Mouse (Mus musculus) forebrain, embryonic 13.5 days (tissue): ENCODE measurements around the gene Senp1. TPM values are rescaled to one million over a fixed set of nuclear protein-coding genes. Genes with fewer than 3 reads are reported as not detected.
A peak's percentile ranks its signal among the peaks of the same experiment; 100 is the strongest.

Experiments
- ATAC-seq: fragments of 200-750 bp; cut with Nextera tagmentation; 2 replicates; pipeline ENCODE4 v1.8.0; 2017
- H3K27ac ChIP-seq: fragments of 300-500 bp; sonication (generic); 2 replicates; pipeline ENCODE4 v1.5.1; 2015; ENCODE audit warnings: inconsistent platforms, mild to moderate bottlenecking, moderate library complexity
- H3K27me3 ChIP-seq: fragments of 300-500 bp; sonication (generic); 2 replicates; pipeline ENCODE4 v1.6.1; 2015; ENCODE audit warnings: mild to moderate bottlenecking, inconsistent platforms
- H3K36me3 ChIP-seq: fragments of 300-500 bp; sonication (generic); 2 replicates; pipeline ENCODE4 v1.6.1; 2015; ENCODE audit warnings: mild to moderate bottlenecking, inconsistent platforms; ENCODE audit not compliant: poor library complexity, severe bottlenecking
- H3K4me1 ChIP-seq: fragments of 300-500 bp; sonication (generic); 2 replicates; pipeline ENCODE4 v1.6.1; 2015; ENCODE audit warnings: inconsistent platforms
- H3K4me2 ChIP-seq: fragments of 300-500 bp; sonication (generic); 2 replicates; pipeline ENCODE4 v1.6.1; 2015; ENCODE audit warnings: inconsistent platforms, mild to moderate bottlenecking, moderate library complexity
- H3K4me3 ChIP-seq: fragments of 300-500 bp; sonication (generic); 2 replicates; pipeline ENCODE4 v1.5.1; 2015; ENCODE audit warnings: mild to moderate bottlenecking, inconsistent platforms
- H3K9ac ChIP-seq: fragments of 300-500 bp; sonication (generic); 2 replicates; pipeline ENCODE4 v1.6.1; 2015; ENCODE audit warnings: mild to moderate bottlenecking, inconsistent platforms
- H3K9me3 ChIP-seq: fragments of 300-500 bp; sonication (generic); replicated peaks from 2 replicates; pipeline ENCODE4 v1.6.1; 2016; ENCODE audit warnings: inconsistent platforms
- WGBS: fragments of 180-500 bp; shearing (Covaris S2); methylation state at CpG from one replicate; pipeline ENCODE4 v1.1.7; 2015; 5-methylcytosine and 5-hydroxymethylcytosine counted together
- polyA plus RNA-seq: library from polyadenylated mRNA; unstranded; fragments of >200 nt; fragmentation: Nextera tagmentation; extraction: Ambion mirVana; gene quantifications from 2 replicates; pipeline ENCODE4 v1.2.1, GENCODE M21; 2015

Senp1 gene
- polyA plus RNA-seq, 1 experiment from 2014 or later, result 26.7 TPM

DNA sequence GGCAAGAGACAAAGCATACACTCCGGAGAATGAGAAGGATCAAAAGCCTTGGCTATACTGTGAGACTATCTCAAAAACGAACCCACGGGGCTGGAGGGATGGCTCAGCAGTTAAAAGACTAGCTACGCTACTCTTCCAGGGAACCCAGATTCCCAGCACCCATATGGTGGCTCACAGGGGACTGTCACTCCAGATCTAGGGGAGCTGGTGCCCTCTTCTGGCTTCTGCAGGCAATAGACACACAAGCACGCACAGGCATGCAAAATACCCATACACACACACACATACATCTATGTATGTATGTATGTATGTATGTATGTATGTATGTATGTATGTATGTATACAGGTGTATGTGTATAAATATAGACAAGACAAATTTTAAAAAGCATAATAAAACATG is 57.0 kb downstream of the Senp1 start:
- no peak for ATAC-seq
- WGBS, result 97% methylated on average over 5 of the region's 5 CpGs
- H3K4me2 ChIP-seq, result no peak overlapping the region

DNA sequence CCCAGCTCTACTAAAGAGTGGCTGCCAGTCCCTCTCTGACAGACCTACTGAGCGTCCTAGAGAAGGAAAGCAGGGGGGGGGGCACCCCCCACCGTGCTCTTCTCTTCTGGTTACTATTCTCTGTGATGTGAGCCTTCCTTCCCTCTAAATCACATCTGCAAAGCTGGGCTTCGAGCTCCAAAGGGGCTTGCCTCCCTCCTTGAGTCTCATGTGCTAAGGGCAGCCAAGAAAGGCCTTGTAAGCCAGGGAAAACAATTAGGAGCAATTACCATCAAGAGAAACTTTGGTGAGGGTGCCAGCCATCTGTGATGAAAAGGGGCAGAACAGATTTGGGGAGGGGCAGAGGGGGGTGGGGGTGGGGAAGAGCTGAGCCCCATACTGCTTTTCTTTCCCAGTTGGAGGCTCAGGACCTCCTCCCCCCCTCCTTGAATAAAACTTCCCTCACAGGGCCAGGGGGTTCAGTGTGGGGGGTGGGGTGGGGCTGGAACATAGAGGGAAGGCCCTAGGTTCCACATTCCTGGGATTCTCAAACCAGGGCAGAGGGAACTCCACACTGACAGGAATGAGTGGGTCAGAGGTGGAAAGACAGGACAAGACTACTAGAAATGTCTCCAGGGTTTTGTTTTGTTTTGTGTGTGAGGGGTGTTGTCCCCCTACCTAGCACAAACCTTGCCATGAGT is 58.3 kb downstream of the Senp1 start:
- no peak overlapping the region for H3K4me2 ChIP-seq

More for the DNA sequence above, 57.0 kb downstream of the Senp1 start:
- Histone ChIP-seq H3K9ac (no peak overlapping the region), H3K9me3 (no peaks in the 10 kb centered on the region), H3K4me3 (no peak overlapping the region), H3K27ac (no peak overlapping the region), H3K27me3 (no peaks in the 10 kb centered on the region), H3K4me1 (peaks cover 22% of the 10 kb centered on the region), H3K36me3 (peaks cover 64% of the 10 kb centered on the region)

DNA sequence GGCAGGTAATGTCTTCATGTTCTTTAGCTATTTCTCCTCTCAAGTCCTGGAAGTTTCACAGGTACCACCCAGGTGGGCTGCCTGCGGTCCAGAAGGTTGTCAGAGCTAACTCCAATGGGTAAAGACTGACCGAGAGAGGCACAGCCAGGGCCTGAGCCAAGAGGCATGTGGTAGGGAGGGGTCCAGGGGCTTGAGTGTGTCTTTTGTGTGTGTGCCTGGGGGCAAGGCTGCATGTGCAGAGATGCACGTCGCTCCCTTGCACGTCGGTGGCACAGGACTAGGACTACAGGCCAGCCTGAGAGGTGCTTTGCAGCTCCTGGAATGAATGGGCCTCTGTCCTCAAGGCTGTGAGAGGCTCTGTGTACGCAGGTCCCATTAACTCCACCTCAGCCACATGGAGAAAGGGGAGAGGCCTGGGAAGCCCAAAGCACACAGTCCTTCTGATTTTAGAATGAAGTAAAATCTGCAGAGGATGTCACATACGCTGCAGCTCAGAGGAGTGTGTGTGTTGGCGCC is 60.3 kb downstream of the Senp1 start:
- 65% methylated on average over 9 of the region's 9 CpGs for WGBS
- peaks cover 30% of the 10 kb centered on the region for H3K4me1 ChIP-seq
- no peak for ATAC-seq

More for the DNA sequence above, 58.3 kb downstream of the Senp1 start:
- Histone ChIP-seq H3K27me3 (no peaks in the 10 kb centered on the region), H3K36me3 (peaks cover 50% of the 10 kb centered on the region), H3K27ac (peak overlapping the region; percentile 15; the same call in 1 of the 2 replicates), H3K4me1 (peaks cover 22% of the 10 kb centered on the region), H3K9ac (no peak overlapping the region), H3K9me3 (no peaks in the 10 kb centered on the region), H3K4me3 (no peak overlapping the region)
- 2% methylated on average over 3 of the region's 3 CpGs for WGBS
- ATAC-seq, result peak; percentile 74

DNA sequence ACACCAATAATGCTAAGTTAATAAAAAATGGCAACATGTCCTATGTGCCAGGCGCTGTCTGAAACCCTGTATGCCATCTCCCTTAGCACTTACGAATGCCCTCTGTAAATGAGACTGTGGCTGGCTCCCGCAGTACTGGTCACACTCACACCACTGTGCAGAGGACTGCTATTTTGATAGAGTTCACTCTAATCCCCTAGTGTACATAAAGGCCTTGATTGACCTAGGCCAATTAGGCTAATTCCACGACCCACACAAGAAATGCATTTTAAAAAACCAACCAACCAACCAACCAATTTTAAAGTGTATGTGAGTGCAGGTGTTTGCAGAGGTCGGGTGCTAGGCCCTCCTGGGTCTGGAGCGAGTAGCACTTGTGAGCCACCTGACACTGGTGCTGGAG is 63.7 kb downstream of the Senp1 start:
- no peak overlapping the region for H3K4me3 ChIP-seq
- ATAC-seq, result no peak

More for the DNA sequence above, 60.3 kb downstream of the Senp1 start:
- Histone ChIP-seq H3K9ac (no peak overlapping the region), H3K4me2 (no peak overlapping the region), H3K9me3 (no peaks in the 10 kb centered on the region), H3K27ac (no peak overlapping the region), H3K36me3 (peaks cover 32% of the 10 kb centered on the region), H3K27me3 (no peaks in the 10 kb centered on the region), H3K4me3 (no peak overlapping the region)

DNA sequence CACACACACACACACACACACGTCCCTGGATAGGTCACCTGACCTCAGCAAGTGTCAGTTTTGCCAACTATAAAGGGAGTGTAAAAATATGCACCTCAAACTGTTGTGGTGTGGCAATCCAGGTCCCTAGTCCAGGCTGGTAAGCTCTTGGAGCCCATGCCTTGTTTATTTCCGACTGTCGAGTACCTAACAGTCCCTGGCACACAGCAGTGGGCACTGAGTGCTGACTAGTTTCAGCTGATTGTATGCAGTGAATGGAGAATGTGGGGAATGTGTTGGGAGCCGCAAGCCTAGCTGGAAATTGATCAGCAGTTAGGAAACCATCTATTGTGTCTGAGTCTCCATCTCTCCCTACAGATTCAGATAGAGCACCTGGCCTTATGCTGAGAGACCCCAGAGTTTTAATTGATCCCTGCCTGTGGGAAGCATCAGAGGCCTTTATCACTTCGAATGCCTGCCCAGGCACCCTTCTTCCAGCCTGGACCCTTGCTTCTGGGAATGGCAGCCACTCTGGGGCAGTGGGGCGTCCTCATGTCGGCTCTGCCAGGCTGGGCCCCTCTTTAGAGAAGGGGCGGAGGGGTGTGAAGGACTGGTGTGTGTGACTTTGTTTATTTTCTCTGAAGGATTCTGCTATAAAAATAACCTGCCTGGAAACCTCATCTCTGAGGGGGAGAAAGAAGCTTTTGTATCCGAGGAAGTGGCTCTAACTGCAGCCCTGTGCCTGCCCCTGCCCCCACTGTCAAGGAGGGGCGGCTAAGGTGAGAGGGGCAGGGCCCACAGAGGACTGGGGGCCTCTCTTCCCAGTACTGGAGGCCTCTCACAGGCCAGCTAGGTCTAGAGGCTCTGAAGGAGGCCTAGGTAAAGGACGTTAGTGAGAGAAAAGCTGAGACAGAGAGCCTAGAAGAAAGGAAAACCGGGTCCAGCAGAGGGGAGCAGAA is 66.3 kb downstream of the Senp1 start:
- Histone ChIP-seq H3K9me3 (no peaks in the 10 kb centered on the region), H3K36me3 (0 out of 2 replicates have a peak, but pooled peaks cover under 1% of the 10 kb centered on the region), H3K4me1 (peaks cover 33% of the 10 kb centered on the region), H3K27ac (no peak overlapping the region), H3K4me3 (no peak overlapping the region), H3K27me3 (no peaks in the 10 kb centered on the region; the same call in 1 of the 2 replicates), H3K4me2 (no peak overlapping the region), H3K9ac (peak overlapping the region; percentile 38)
- no peak for ATAC-seq
- WGBS, result 29% methylated on average over 12 of the region's 12 CpGs

More for the DNA sequence above, 63.7 kb downstream of the Senp1 start:
- Histone ChIP-seq H3K9ac (no peak overlapping the region), H3K36me3 (0 out of 2 replicates have a peak, but pooled peaks cover 6% of the 10 kb centered on the region), H3K9me3 (no peaks in the 10 kb centered on the region), H3K4me1 (peaks cover 45% of the 10 kb centered on the region), H3K27ac (no peak overlapping the region), H3K4me2 (no peak overlapping the region), H3K27me3 (no peaks in the 10 kb centered on the region; the same call in 1 of the 2 replicates)
- 31% methylated on average over 6 of the region's 6 CpGs for WGBS

DNA sequence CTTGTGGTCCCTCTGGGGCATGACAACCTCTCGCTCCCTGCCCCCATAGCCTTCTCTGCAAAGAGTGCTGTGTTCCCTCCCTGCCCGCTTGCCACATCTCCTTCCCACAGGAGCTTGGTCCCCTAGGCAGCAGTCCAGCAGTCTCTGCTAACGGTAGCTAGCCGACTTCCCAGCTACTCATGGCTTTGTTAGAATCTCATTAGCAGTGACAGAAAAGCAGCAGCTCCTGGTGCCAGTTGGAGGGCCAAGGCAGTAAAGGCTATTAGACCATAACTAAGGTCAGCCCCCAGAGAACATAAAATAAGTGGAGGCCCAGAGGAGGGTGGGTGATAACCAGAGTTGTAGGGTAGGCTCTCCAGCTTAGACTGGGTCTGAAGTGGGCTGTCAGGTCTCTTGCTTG is 67.9 kb downstream of the Senp1 start:
- Histone ChIP-seq H3K36me3 (no peaks in the 10 kb centered on the region), H3K4me2 (no peak overlapping the region), H3K9me3 (no peaks in the 10 kb centered on the region), H3K27me3 (no peaks in the 10 kb centered on the region; the same call in 1 of the 2 replicates), H3K27ac (no peak overlapping the region; the same call in 1 of the 2 replicates), H3K4me1 (peaks cover 33% of the 10 kb centered on the region), H3K9ac (no peak overlapping the region), H3K4me3 (no peak overlapping the region)
- WGBS, result 28% methylated on average over 4 of the region's 4 CpGs
- ATAC-seq, result no peak

DNA sequence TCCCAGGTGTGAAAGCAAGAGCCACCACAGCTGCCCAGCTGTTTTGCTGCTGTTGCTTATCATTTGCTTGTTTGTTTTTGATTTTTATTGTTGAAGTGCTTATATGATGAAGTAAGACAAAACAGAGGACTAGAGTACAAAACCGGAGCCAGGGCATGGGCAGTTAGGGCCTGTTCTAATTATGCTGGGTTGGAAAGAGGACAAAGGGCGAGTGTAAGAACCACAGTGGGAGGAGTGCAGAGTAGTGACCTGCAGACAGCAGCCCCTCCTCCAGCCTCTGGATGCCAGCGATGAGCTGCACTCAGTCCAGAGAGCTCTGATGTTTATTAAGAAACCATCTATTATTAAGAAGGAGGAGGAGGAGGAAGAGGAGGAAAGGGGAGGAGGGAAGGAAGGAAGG is 70.4 kb downstream of the Senp1 start:
- ATAC-seq, result no peak
- Histone ChIP-seq H3K36me3 (no peaks in the 10 kb centered on the region), H3K4me1 (peaks cover 24% of the 10 kb centered on the region), H3K27me3 (no peaks in the 10 kb centered on the region; the same call in 1 of the 2 replicates), H3K9me3 (no peaks in the 10 kb centered on the region), H3K9ac (no peak overlapping the region), H3K4me2 (no peak overlapping the region), H3K4me3 (no peak overlapping the region), H3K27ac (no peak overlapping the region)
- 22% methylated on average over 3 of the region's 3 CpGs for WGBS

DNA sequence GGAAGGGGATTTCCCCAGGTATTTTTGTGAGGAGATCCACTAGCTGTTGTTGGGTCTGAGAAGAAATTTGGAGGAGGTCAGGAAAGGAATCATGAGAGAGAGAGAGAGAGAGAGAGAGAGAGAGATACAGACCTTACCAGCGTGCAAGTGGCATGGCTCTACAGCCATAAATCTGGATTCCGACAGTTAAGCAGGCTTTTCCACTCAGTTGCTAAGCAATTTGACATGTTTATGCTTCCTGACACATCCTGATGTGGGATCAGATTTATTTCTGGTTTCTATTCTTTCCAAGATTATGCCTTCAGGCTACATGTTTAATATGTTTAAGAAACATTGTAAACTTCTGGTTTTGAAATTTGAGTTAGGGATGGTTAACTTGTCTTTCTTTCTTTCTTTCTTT is 71.7 kb downstream of the Senp1 start:
- WGBS, result 68% methylated on average over 2 of the region's 2 CpGs
- H3K4me1 ChIP-seq, result peaks cover 12% of the 10 kb centered on the region
- H3K4me2 ChIP-seq, result no peak overlapping the region
- H3K9ac ChIP-seq, result no peak overlapping the region
- no peaks in the 10 kb centered on the region for H3K36me3 ChIP-seq
- H3K9me3 ChIP-seq, result no peaks in the 10 kb centered on the region
- no peak overlapping the region for H3K27ac ChIP-seq
- H3K4me3 ChIP-seq, result no peak overlapping the region
- no peak for ATAC-seq
- no peaks in the 10 kb centered on the region; the same call in 1 of the 2 replicates for H3K27me3 ChIP-seq

DNA sequence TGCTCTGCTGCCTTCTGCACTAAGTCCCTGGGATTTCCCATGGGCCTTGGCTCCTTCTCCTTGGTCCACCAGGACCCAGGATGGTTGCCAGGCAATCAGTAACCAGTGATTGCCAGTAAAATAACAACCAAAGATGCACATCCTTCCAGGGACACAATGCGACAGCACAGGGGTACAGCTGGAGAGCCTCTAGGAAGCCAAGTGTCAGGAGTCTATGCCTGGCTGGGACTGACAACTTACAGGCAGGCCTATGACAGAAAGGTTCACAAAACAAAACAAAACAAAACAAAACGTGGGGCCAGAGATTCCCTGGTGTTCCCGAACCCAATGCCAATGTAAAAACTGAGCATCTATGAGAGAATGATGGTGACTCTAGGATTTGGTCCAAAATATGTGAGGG is 74.5 kb downstream of the Senp1 start:
- H3K27ac ChIP-seq, result no peak overlapping the region
- H3K4me3 ChIP-seq, result no peak overlapping the region
- no peak overlapping the region for H3K9ac ChIP-seq
- no peaks in the 10 kb centered on the region for H3K27me3 ChIP-seq
- no peaks in the 10 kb centered on the region for H3K4me1 ChIP-seq
- WGBS, result 68% methylated on average over 3 of the region's 3 CpGs
- no peaks in the 10 kb centered on the region for H3K36me3 ChIP-seq
- no peaks in the 10 kb centered on the region for H3K9me3 ChIP-seq
- no peak overlapping the region for H3K4me2 ChIP-seq
- ATAC-seq, result no peak

DNA sequence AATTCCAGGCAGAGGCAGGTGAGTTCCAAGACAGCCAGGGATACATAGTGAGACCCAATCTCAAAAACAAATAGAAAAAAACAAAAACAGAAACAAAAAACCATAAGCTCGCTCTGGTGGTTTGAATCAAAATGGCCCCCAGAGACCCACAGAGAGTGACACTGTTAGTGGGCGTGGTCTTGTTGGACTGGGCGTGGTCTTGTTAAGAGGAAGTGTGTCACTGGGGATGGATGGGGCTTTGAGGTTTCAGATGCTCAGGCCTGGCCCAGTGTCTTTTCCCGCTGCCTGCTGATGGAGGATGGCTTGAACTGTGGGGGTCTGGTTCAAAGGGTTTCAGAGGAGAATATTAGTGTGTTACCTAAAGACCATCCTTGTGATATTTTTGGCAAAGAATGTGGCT is 75.6 kb downstream of the Senp1 start:
- no peaks in the 10 kb centered on the region for H3K9me3 ChIP-seq
- no peaks in the 10 kb centered on the region for H3K36me3 ChIP-seq
- H3K4me2 ChIP-seq, result no peak overlapping the region
- ATAC-seq, result no peak
- WGBS, result 88% methylated on average over 4 of the region's 4 CpGs
- no peak overlapping the region for H3K9ac ChIP-seq
- H3K4me3 ChIP-seq, result no peak overlapping the region
- H3K27me3 ChIP-seq, result no peaks in the 10 kb centered on the region
- H3K4me1 ChIP-seq, result no peaks in the 10 kb centered on the region
- H3K27ac ChIP-seq, result no peak overlapping the region

DNA sequence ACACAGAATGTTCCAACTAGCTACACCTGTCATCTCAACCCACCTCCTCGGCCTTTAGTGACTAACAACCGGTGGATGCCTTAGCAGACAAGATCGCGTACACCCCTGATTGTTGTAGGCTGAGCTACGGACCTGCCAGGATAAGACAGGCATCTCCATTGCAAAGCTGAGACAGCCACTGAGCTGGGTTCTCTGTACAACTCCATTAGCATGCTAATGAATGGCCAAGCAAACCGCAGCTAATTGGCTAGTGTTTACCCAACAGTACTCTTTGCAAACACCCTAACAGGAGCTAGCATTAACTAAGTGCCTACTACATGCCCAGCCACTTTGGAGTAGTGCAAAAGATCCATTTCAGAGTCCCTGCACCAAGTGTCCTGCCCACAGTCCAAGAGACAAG is 80.7 kb downstream of the Senp1 start:
- H3K9me3 ChIP-seq, result no peaks in the 10 kb centered on the region
- ATAC-seq, result peak; percentile 55; the same call in 1 of the 2 replicates
- peaks cover 6% of the 10 kb centered on the region; the same call in 1 of the 2 replicates for H3K4me1 ChIP-seq
- H3K36me3 ChIP-seq, result no peaks in the 10 kb centered on the region
- 0 out of 2 replicates have a peak overlapping the region, but pooled peaks have one; percentile 21 for H3K9ac ChIP-seq
- H3K4me3 ChIP-seq, result no peak overlapping the region
- no peak overlapping the region for H3K27ac ChIP-seq
- 34% methylated on average over 6 of the region's 6 CpGs for WGBS
- H3K4me2 ChIP-seq, result 0 out of 2 replicates have a peak overlapping the region, but pooled peaks have one; percentile 20
- H3K27me3 ChIP-seq, result peaks cover 14% of the 10 kb centered on the region; the same call in 1 of the 2 replicates

DNA sequence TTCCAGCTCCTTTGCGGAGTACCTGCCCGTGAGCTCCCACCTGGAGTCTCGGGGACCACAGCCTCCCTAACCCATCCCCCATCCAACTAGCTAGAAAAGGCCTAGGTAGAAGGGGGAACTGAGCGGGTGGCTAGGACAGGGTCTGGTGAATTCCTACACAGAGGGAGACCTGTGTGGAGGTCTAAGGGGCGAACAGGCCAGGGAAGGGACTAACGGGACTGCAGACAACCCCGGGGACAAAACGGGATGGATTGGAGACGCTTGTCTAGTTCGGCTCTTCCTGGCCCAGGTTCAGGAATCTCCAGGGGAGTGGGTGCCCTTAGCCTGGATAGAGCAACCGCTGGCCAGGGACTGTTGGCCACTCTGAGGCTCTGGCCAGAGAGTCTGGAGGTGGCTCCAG is 88.4 kb downstream of the Senp1 start:
- H3K36me3 ChIP-seq, result no peaks in the 10 kb centered on the region
- peak overlapping the region; percentile 81 for H3K4me2 ChIP-seq
- ATAC-seq, result no peak
- peak overlapping the region; percentile 76; the same call in 1 of the 2 replicates for H3K9ac ChIP-seq
- H3K4me1 ChIP-seq, result peaks cover 50% of the 10 kb centered on the region
- WGBS, result 13% methylated on average over 11 of the region's 11 CpGs
- peak overlapping the region; percentile 50 for H3K4me3 ChIP-seq
- no peaks in the 10 kb centered on the region for H3K9me3 ChIP-seq
- H3K27ac ChIP-seq, result no peak overlapping the region
- peaks cover 25% of the 10 kb centered on the region for H3K27me3 ChIP-seq
